Mouse (Mus musculus) bone marrow, adult 2 months (tissue): Measurements from ENCODE around the gene Gm14137. TPM values are rescaled to one million over a fixed set of nuclear protein-coding genes. Genes with fewer than 3 reads are reported as not detected.
A peak's percentile ranks its signal among the peaks of the same experiment; 100 is the strongest.

Experiments
- H3K27ac ChIP-seq: fragments of 200-500 bp; 2 replicates; pipeline ENCODE4 v1.5.1; 2012; ENCODE audit warnings: low read depth, mild to moderate bottlenecking, control low read depth, inconsistent platforms, low read length; ENCODE audit not compliant: control insufficient read depth, poor library complexity, insufficient read depth
- H3K4me1 ChIP-seq: fragments of 200-500 bp; 2 replicates; pipeline ENCODE4 v1.6.1; 2011; ENCODE audit warnings: low read length; ENCODE audit not compliant: control insufficient read depth, insufficient read depth
- H3K4me3 ChIP-seq: fragments of 200-500 bp; replicated peaks from 2 replicates; pipeline ENCODE3; 2011; ENCODE audit warnings: mild to moderate bottlenecking, low read depth, low read length, control low read depth; ENCODE audit not compliant: control insufficient read depth
- CTCF ChIP-seq: fragments of 200-500 bp; IDR thresholded peaks from 2 replicates; pipeline ENCODE4 v1.5.1; 2011; ENCODE audit warnings: low read length, control low read depth; ENCODE audit not compliant: control insufficient read depth, insufficient read depth
- POLR2A ChIP-seq: fragments of 200-500 bp; IDR thresholded peaks from 2 replicates; pipeline ENCODE4 v1.6.1; 2011; ENCODE audit warnings: low read depth, mild to moderate bottlenecking, control low read depth, low read length, borderline replicate concordance; ENCODE audit not compliant: control insufficient read depth
- WGBS: fragments of 180-500 bp; shearing (Covaris S2); methylation state at CpG from one replicate; pipeline ENCODE4 v1.1.7; 2018; 5-methylcytosine and 5-hydroxymethylcytosine counted together
- polyA plus RNA-seq: library from polyadenylated mRNA; stranded (reverse); fragments of >200 nt; gene quantifications from 2 replicates; pipeline ENCODE4 v1.2.4, GENCODE M21; 2011; ENCODE audit warnings: low replicate concordance; ENCODE audit not compliant: missing spikeins, insufficient read depth, insufficient read length

Gene Gm14137
- polyA plus RNA-seq: not detected in 2 replicates

- WGBS: 60% methylated on average over 8 of the region's 8 CpGs
- H3K4me1 ChIP-seq: peaks cover 4% of the 10 kb centered on the region; the same call in 1 of the 2 replicates
- no peak within 1 kb of the TSS; the same call in 1 of the 2 replicates for H3K27ac ChIP-seq
- TF ChIP-seq POLR2A (no peak), CTCF (no peak)
- H3K4me3 ChIP-seq: no peak within 1 kb of the TSS
Observed at GRCm38 (mm10) chr2:119173991-119174651, at the start of gene Gm14137. Gm14137 (plus strand) TSS chr2:119174509.

- no peaks in the 10 kb centered on the region; the same call in 1 of the 2 replicates for H3K4me1 ChIP-seq
- no peak overlapping the region for H3K4me3 ChIP-seq
- TF ChIP-seq CTCF: no peak
- TF ChIP-seq POLR2A: no peak
- peak overlapping the region; percentile 70 for H3K27ac ChIP-seq
- WGBS: 62% methylated on average over 5 of the region's 5 CpGs
Observed at GRCm38 (mm10) chr2:119136346-119136898, 37.9 kb upstream of the Gm14137 start.

- Histone ChIP-seq H3K27ac (no peak overlapping the region), H3K4me3 (no peak overlapping the region), H3K4me1 (no peaks in the 10 kb centered on the region)
- TF ChIP-seq CTCF (peak; percentile 37), POLR2A (no peak)
- 85% methylated on average over 2 of the region's 2 CpGs for WGBS
Observed at GRCm38 (mm10) chr2:119145199-119145598, 29.1 kb upstream of the Gm14137 start.

GRCm38 (mm10) chr2:119146435-119146834 is 27.9 kb upstream of the Gm14137 start:
- no peak overlapping the region for H3K27ac ChIP-seq
- WGBS: 84% methylated on average over 6 of the region's 6 CpGs
- H3K4me1 ChIP-seq: no peaks in the 10 kb centered on the region
- H3K4me3 ChIP-seq: no peak overlapping the region
- TF ChIP-seq CTCF (no peak), POLR2A (no peak)

GRCm38 (mm10) chr2:119147160-119147678 is 27.1 kb upstream of the Gm14137 start:
- no peak for TF ChIP-seq POLR2A
- no peak for TF ChIP-seq CTCF
- WGBS: 94% methylated on average over 22 of the region's 22 CpGs
- H3K27ac ChIP-seq: no peak overlapping the region
- no peak overlapping the region for H3K4me3 ChIP-seq
- no peaks in the 10 kb centered on the region for H3K4me1 ChIP-seq

- TF ChIP-seq POLR2A (no peak), CTCF (no peak)
- 90% methylated on average over 8 of the region's 8 CpGs for WGBS
- Histone ChIP-seq H3K27ac (no peak overlapping the region), H3K4me1 (no peaks in the 10 kb centered on the region), H3K4me3 (no peak overlapping the region)
Observed at GRCm38 (mm10) chr2:119147775-119148174, 26.5 kb upstream of the Gm14137 start.

- Histone ChIP-seq H3K27ac (no peak overlapping the region), H3K4me1 (no peaks in the 10 kb centered on the region), H3K4me3 (no peak overlapping the region)
- 73% methylated on average over 6 of the region's 6 CpGs for WGBS
- TF ChIP-seq POLR2A (no peak), CTCF (no peak)
Observed at GRCm38 (mm10) chr2:119152255-119152654, 22.1 kb upstream of the Gm14137 start.

GRCm38 (mm10) chr2:119154683-119155082 is 19.6 kb upstream of the Gm14137 start:
- H3K4me3 ChIP-seq: no peak overlapping the region
- H3K4me1 ChIP-seq: no peaks in the 10 kb centered on the region
- peak overlapping the region; percentile 45; the same call in 1 of the 2 replicates for H3K27ac ChIP-seq
- TF ChIP-seq CTCF (no peak), POLR2A (no peak)
- WGBS: 63% methylated on average over 2 of the region's 2 CpGs

GRCm38 (mm10) chr2:119155388-119155787 is 18.9 kb upstream of the Gm14137 start:
- no peak for TF ChIP-seq CTCF
- TF ChIP-seq POLR2A: no peak
- Histone ChIP-seq H3K4me3 (peak overlapping the region; percentile 94), H3K4me1 (no peaks in the 10 kb centered on the region), H3K27ac (peak overlapping the region; percentile 75; the same call in 1 of the 2 replicates)
- WGBS: 59% methylated on average over 9 of the region's 9 CpGs
